Mouse (Mus musculus) naive thymus-derived CD4-positive, alpha-beta T cell, adult 5 months (primary cell): Measurements from ENCODE around the gene Ecm2. TPM values are rescaled to one million over a fixed set of nuclear protein-coding genes. Genes with fewer than 3 reads are reported as not detected.

Experiments used
- polyA plus RNA-seq: library from polyadenylated mRNA; unstranded; fragments of 100-300 nt; shearing (Covaris generic); gene quantifications from one replicate; pipeline ENCODE4 v1.2.1, GENCODE M21; 2017

The Ecm2 gene
- polyA plus RNA-seq = 0.12 TPM

DNA sequence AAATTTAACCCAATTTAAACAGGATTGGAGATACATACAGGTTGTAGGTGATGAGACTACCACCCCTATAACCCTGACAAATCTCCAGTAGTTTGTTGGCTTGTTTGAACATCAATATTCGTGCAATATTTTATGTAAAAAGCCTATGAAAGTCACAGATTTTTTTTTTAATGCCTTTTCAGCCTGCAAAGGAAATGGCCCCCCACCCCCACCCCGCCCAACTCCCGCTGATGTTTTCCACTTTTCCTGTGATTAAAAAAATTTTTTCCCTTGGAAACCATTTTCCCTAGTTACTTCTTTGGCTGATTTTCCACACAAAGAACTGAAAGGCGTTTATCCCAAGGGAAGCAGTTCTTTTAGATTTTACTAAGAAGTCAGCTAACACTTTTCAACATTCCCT lies at the start of gene Ecm2:
TSS of gene Ecm2 (plus strand) at position 301 of the 400 bp plus-strand sequence.

DNA sequence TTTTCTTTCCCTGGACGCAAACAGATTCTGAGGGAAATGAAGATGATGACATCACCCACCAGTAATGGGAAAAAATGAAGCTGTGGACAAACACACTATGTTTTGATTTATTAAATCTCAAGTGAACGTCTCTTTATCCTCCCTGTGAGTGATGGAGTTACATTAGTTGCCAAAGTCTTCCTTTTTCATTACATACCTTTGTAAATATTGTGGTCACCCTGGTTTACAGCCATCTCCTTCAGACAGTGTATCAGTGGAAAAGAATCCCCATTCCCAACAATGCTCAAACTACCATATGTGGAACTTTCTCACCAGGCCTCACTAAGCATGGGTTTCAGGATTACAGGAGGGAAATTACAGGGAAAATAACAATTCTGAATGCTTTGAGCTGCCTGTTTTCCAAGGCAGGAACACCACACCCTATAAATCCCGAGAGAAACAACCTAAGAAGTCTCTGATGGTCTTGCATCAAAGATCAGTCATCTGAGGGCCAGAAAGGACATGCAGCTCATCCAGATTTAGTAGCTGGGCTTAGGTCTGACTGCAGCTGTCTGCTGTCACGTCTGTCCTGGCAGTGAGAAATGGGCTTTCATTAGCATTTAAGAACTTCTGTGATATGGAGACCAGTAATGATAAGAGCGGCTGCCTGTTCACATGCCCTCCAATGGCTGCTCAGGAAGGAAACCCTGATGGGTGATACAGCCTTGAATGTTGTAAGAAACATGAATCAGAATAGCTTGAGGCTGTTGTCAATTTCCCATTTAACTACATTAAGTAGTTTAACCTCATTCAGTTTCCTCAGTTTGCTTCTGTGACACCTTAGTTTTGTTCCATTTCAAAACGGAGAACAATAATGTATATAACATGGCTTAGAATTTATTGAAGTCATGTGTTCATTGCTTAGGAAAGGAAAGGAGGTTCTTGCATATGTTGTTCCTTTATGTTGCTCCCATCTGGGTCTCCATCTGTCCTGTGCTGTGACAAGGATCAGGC lies 11.9 kb upstream of the Ecm2 start, which contains the start of gene Tes3-ps:
TSS of gene Tes3-ps (plus strand) at position 943 of the 993 bp plus-strand sequence.

DNA sequence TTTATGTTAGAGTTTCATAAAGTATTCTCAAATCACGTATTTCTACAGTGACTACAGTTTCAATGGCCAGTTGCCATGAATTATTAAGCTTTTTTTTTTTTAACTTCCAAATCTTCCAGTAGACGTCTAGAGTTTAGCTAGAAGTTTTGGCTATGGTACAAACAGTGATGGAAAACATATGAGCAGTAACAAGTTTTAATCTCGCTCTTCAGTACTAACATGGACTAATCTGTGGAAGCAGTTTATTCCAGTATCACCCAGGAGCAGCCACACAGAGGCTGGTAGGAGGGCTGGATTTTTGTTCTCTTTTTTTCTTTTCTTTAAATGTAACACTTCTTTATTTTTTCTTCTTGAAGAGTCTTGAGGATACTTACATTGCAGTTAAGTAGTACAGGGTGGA lies 39.7 kb downstream of the Ecm2 start, which contains the start of gene Aspn:
TSS of gene Aspn (plus strand) at position 165 of the 400 bp plus-strand sequence.

DNA sequence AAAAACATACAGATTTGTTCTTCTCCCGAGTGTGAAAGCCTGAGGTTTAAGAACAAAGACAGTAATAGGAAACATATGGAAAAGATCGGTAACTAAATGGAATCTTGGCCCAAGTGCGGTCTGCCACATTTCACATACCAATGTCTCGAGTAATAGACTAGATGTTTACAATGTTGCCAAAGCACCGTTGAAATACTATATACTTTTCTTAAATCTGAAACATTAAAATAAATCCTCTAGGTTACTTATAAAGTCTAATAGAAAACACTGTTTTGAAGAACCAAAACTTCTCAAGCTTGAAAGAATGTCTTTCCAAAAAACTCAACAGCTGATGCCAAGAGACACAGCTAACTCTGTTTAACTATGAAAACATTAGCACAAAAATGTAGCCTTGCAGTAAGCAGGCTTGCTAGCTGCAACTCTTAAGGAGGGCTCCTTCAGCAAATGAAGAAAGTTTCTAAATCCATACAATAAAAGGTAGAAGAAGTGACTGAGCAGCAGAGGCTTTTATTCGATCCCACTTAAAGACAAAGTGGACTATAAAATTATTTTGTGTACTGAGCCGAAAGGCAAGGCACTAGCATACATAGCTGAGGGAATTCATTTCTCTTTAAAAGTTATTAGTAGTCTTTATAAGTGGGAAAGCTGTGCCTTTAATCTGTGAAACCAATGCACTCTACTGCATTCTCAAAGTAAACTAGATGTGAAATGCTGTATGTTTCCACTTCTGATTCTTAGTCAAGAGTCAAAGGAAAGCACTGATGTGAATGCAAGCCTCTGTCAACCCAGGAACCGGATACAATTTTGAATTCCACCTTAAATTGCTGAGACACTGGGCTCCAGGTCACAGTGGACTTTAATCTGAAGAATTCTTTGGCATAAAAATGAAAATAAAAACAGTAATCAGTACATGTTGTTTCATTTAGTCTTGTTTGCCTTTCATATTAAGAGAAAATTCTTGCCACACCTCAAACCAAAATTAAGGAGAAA lies 77.2 kb downstream of the Ecm2 start, which contains the start of gene Omd:
TSS of gene Omd (plus strand) at position 922 of the 990 bp plus-strand sequence.

Other genes with a start within 250 kb of the Ecm2 start
- 34.2 TPM for gene Fgd3, start 184.5 kb upstream of the Ecm2 start, polyA plus RNA-seq
- gene Bicd2, start 163.2 kb upstream of the Ecm2 start, polyA plus RNA-seq = 27.1 TPM
- gene Ippk, start 83.6 kb upstream of the Ecm2 start, polyA plus RNA-seq = 15.8 TPM
- 2.8 TPM for gene Tes3-ps, start 11.5 kb upstream of the Ecm2 start, polyA plus RNA-seq
- not detected for gene Aspn, start 39.6 kb downstream of the Ecm2 start, polyA plus RNA-seq
- gene Omd, start 77.7 kb downstream of the Ecm2 start, polyA plus RNA-seq = 0.30 TPM
- gene Ogn, start 103.2 kb downstream of the Ecm2 start, polyA plus RNA-seq = not detected
- 0.77 TPM for gene Cenpp, start 148.0 kb downstream of the Ecm2 start, polyA plus RNA-seq
- gene Nol8, start 148.3 kb downstream of the Ecm2 start, polyA plus RNA-seq = 50.9 TPM
- gene Iars, start 177.3 kb downstream of the Ecm2 start, polyA plus RNA-seq = 51.4 TPM